In the genomic region with DNA sequence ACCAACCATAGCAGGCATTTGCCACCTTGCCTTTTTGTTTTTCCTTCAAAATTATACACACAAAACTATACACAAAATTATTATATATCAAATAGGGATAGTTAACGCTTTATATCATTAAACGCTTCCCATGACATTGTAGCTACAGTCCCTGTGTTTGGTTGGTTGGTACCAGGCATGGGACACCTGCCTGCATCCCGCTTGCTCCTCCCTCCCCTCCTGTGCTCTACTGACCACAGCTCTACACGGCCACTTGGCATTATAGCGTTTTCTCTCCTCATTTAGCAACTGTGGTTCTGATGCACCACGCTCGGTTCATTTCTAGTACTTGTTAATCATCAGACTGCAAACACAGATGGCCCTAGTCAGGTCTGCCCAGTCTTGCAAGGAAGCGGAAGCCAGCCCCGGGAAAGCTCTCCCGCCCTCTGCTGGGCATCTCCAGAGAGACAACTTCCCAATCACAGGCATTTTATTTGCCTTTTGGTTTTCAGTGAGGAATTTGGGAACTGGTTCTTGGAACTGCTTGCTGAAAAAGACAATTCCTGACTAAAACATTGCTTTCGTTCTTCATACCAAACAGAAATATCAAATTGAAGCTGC, we compare ENCODE assay signal across 8 mouse cellular contexts. TPM values are rescaled to one million over a fixed set of nuclear protein-coding genes. Genes with fewer than 3 reads are reported as not detected.
DNase-seq lines count a peak whose midpoint lies in the region; ATAC-seq and TF ChIP-seq lines count a peak whose summit lies in the region.

No protein-coding gene starts in this region.

- TF ChIP-seq POLR2A in heart, adult 2 months (IDR thresholded peaks at IDR 0.05; ENCODE audit: insufficient read depth, low read depth, low read length) = no peak

- peak; percentile 97 for TF ChIP-seq CTCF in heart, adult 2 months (IDR thresholded peaks at IDR 0.05)
- TF ChIP-seq CTCF in midbrain, postnatal 0 days (IDR thresholded peaks at IDR 0.05) = peak; percentile 90

- H3K9me3 ChIP-seq in embryonic facial prominence, embryonic 12.5 days = no peaks in the 10 kb centered on the region
- H3K9me3 ChIP-seq in kidney, embryonic 14.5 days (ENCODE audit: control insufficient read depth, low read length) = no peaks in the 10 kb centered on the region
- no peaks in the 10 kb centered on the region for H3K9me3 ChIP-seq in limb, embryonic 12.5 days
- no peaks in the 10 kb centered on the region for H3K9me3 ChIP-seq in midbrain, postnatal 0 days (ENCODE audit: low read length)

- H3K9ac ChIP-seq in embryonic facial prominence, embryonic 12.5 days = no peak overlapping the region
- H3K9ac ChIP-seq in heart, adult 2 months (ENCODE audit: low read depth, low read length) = no peak overlapping the region
- H3K9ac ChIP-seq in kidney, embryonic 14.5 days (ENCODE audit: low read depth, low read length) = no peak overlapping the region
- no peak overlapping the region for H3K9ac ChIP-seq in limb, embryonic 12.5 days (replicated peaks)
- H3K9ac ChIP-seq in midbrain, postnatal 0 days (replicated peaks; ENCODE audit: low read length, poor library complexity, severe bottlenecking) = no peak overlapping the region

- H3K79me2 ChIP-seq in heart, adult 2 months (replicated peaks; ENCODE audit: control insufficient read depth, insufficient read depth, low read length) = no peaks in the 10 kb centered on the region

- WGBS in embryonic facial prominence, embryonic 12.5 days = 43% methylated on average over 11 of the region's 11 CpGs
- WGBS in heart, adult 2 months = 34% methylated on average over 11 of the region's 11 CpGs
- 42% methylated on average over 11 of the region's 11 CpGs for WGBS in kidney, embryonic 14.5 days
- 43% methylated on average over 11 of the region's 11 CpGs for WGBS in limb, embryonic 12.5 days
- WGBS in midbrain, postnatal 0 days = 45% methylated on average over 11 of the region's 11 CpGs

- no peaks in the 10 kb centered on the region for H3K36me3 ChIP-seq in embryonic facial prominence, embryonic 12.5 days
- H3K36me3 ChIP-seq in heart, adult 2 months (ENCODE audit: control insufficient read depth, insufficient read depth, low read length) = no peaks in the 10 kb centered on the region
- no peaks in the 10 kb centered on the region for H3K36me3 ChIP-seq in kidney, embryonic 14.5 days (ENCODE audit: control insufficient read depth, insufficient read depth, low read length)
- no peaks in the 10 kb centered on the region for H3K36me3 ChIP-seq in limb, embryonic 12.5 days
- no peaks in the 10 kb centered on the region for H3K36me3 ChIP-seq in midbrain, postnatal 0 days (ENCODE audit: insufficient read depth, low read length)

- intact Hi-C loops in heart, adult 2 months (cut with DNase I) = loop anchor here (2.0 to 5.0 kb wide), 4 partner anchors 47 to 335 kb away; no protein-coding TSS in a partner anchor

- H3K4me3 ChIP-seq in embryonic facial prominence, embryonic 12.5 days = no peak overlapping the region
- no peak overlapping the region for H3K4me3 ChIP-seq in heart, adult 2 months
- no peak overlapping the region for H3K4me3 ChIP-seq in kidney, embryonic 14.5 days (ENCODE audit: low read length)
- no peak overlapping the region for H3K4me3 ChIP-seq in limb, embryonic 12.5 days (replicated peaks)
- no peak overlapping the region for H3K4me3 ChIP-seq in midbrain, postnatal 0 days (ENCODE audit: low read depth, low read length)

- no peaks in the 10 kb centered on the region for H3K4me1 ChIP-seq in embryonic facial prominence, embryonic 12.5 days
- peaks cover 1% of the 10 kb centered on the region for H3K4me1 ChIP-seq in heart, adult 2 months (ENCODE audit: control insufficient read depth, insufficient read depth, low read length)
- no peaks in the 10 kb centered on the region for H3K4me1 ChIP-seq in kidney, embryonic 14.5 days (ENCODE audit: control insufficient read depth, insufficient read depth, low read length)
- no peaks in the 10 kb centered on the region for H3K4me1 ChIP-seq in limb, embryonic 12.5 days (replicated peaks)
- H3K4me1 ChIP-seq in midbrain, postnatal 0 days (ENCODE audit: insufficient read depth, low read length) = no peaks in the 10 kb centered on the region

- peak; percentile 32 for DNase-seq in 3134 (ENCODE audit: extremely low read depth, insufficient read length, low spot score)
- DNase-seq in adrenal gland, postnatal 25 days = peak; percentile 82
- DNase-seq in heart, adult 2 months = peak; percentile 76 to 84
- DNase-seq in midbrain, postnatal 0 days (ENCODE audit: low spot score) = peak; percentile 86
- DNase-seq in spleen, postnatal 4 days (ENCODE audit: low spot score in 2 of 2) = peak; percentile 46 to 79

- H3K27ac ChIP-seq in embryonic facial prominence, embryonic 12.5 days = no peak overlapping the region
- no peak overlapping the region for H3K27ac ChIP-seq in heart, adult 2 months
- no peak overlapping the region for H3K27ac ChIP-seq in kidney, embryonic 14.5 days (ENCODE audit: low read depth, low read length)
- no peak overlapping the region for H3K27ac ChIP-seq in limb, embryonic 12.5 days
- H3K27ac ChIP-seq in midbrain, postnatal 0 days (ENCODE audit: low read depth, low read length) = no peak overlapping the region

- H3K27me3 ChIP-seq in embryonic facial prominence, embryonic 12.5 days = no peaks in the 10 kb centered on the region
- no peaks in the 10 kb centered on the region for H3K27me3 ChIP-seq in heart, adult 2 months (ENCODE audit: control insufficient read depth, insufficient read depth, low read length)
- no peaks in the 10 kb centered on the region for H3K27me3 ChIP-seq in kidney, embryonic 14.5 days (ENCODE audit: control insufficient read depth, insufficient read depth, low read length)
- no peaks in the 10 kb centered on the region for H3K27me3 ChIP-seq in limb, embryonic 12.5 days
- H3K27me3 ChIP-seq in midbrain, postnatal 0 days (ENCODE audit: insufficient read depth, low read length) = no peaks in the 10 kb centered on the region

- peak overlapping the region; percentile 20; the same call in 1 of the 2 replicates for H3K4me2 ChIP-seq in embryonic facial prominence, embryonic 12.5 days (replicated peaks)
- H3K4me2 ChIP-seq in kidney, embryonic 14.5 days (replicated peaks; ENCODE audit: low read depth, low read length) = no peak overlapping the region; the same call in 1 of the 2 replicates
- peak overlapping the region; percentile 13; the same call in 1 of the 2 replicates for H3K4me2 ChIP-seq in limb, embryonic 12.5 days
- no peak overlapping the region; the same call in 1 of the 2 replicates for H3K4me2 ChIP-seq in midbrain, postnatal 0 days (ENCODE audit: low read depth, low read length, poor library complexity, severe bottlenecking)

- peak; percentile 47; the same call in 1 of the 2 replicates for TF ChIP-seq EP300 in heart, adult 2 months (IDR thresholded peaks at IDR 0.05; ENCODE audit: insufficient read depth, low read depth, low read length)

- ATAC-seq in embryonic facial prominence, embryonic 12.5 days (ENCODE audit: insufficient number of reproducible peaks, insufficient read depth, low FRiP score, low TSS enrichment) = no peak
- ATAC-seq in kidney, embryonic 14.5 days (ENCODE audit: low FRiP score, low TSS enrichment) = 0 out of 2 replicates have a peak, but pooled peaks have one; percentile 52
- no peak for ATAC-seq in limb, embryonic 12.5 days (ENCODE audit: insufficient number of reproducible peaks, insufficient read depth, low FRiP score, low TSS enrichment, low read depth)
- ATAC-seq in midbrain, postnatal 0 days (ENCODE audit: low FRiP score) = no peak

RNA-seq across cellular contexts. Expression of a gene that starts 15.5 kb away (rescaled TPM):
- total RNA-seq in adrenal gland, postnatal 25 days (2021) = 21.6 and 21.9 TPM in 2 replicates
- polyA plus RNA-seq in embryonic facial prominence, embryonic 12.5 days (2016; fragmentation: Nextera tagmentation; extraction: Ambion mirVana) = 29.6 and 31.8 TPM in 2 replicates
- total RNA-seq in heart, adult 2 months (2021) = 1 to 10 TPM; 4.8 to 5.5 TPM
- 3.3 and 3.8 TPM in 2 replicates for polyA plus RNA-seq in heart, adult 2 months (2012; rRNA removed)
- polyA plus RNA-seq in kidney, embryonic 14.5 days (2014; fragmentation: Nextera tagmentation; extraction: Ambion mirVana) = 29.2 and 34.1 TPM in 2 replicates
- polyA plus RNA-seq in limb, embryonic 12.5 days (2016; fragmentation: Nextera tagmentation; extraction: Ambion mirVana) = 26.2 and 27.6 TPM in 2 replicates
- 10.6 and 18.1 TPM in 2 replicates for total RNA-seq in midbrain, postnatal 0 days (2014; rRNA removed)
- 19.9 and 23.6 TPM in 2 replicates for polyA plus RNA-seq in midbrain, postnatal 0 days (2015; fragmentation: Nextera tagmentation; extraction: Ambion mirVana)

RNA-seq across cellular contexts. Expression of a gene that starts 15.8 kb away (rescaled TPM):
- 15.7 and 18.9 TPM in 2 replicates for total RNA-seq in adrenal gland, postnatal 25 days (2021)
- 17.9 and 20.0 TPM in 2 replicates for polyA plus RNA-seq in embryonic facial prominence, embryonic 12.5 days (2016; fragmentation: Nextera tagmentation; extraction: Ambion mirVana)
- total RNA-seq in heart, adult 2 months (2021) = 1 to 10 TPM; 4.3 to 4.6 TPM
- polyA plus RNA-seq in heart, adult 2 months (2012; rRNA removed) = 3.2 and 3.5 TPM in 2 replicates
- polyA plus RNA-seq in kidney, embryonic 14.5 days (2014; fragmentation: Nextera tagmentation; extraction: Ambion mirVana) = 15.4 and 22.2 TPM in 2 replicates
- 18.1 and 18.7 TPM in 2 replicates for polyA plus RNA-seq in limb, embryonic 12.5 days (2016; fragmentation: Nextera tagmentation; extraction: Ambion mirVana)
- 7.7 TPM in 2 replicates for total RNA-seq in midbrain, postnatal 0 days (2014; rRNA removed)
- 5.3 and 6.0 TPM in 2 replicates for polyA plus RNA-seq in midbrain, postnatal 0 days (2015; fragmentation: Nextera tagmentation; extraction: Ambion mirVana)

Comparison
In these comparisons a context has a peak if more than half of its experiments do, and no peak if none do; other contexts are left out.
1. DNase-seq: peak in every context shown above with its lines; median percentile 86 in midbrain, postnatal 0 days; 82 in adrenal gland, postnatal 25 days; 80 in heart, adult 2 months; 62 in spleen, postnatal 4 days; 32 in 3134.
2. H3K4me2 ChIP-seq: peak in embryonic facial prominence, embryonic 12.5 days (single experiment) and limb, embryonic 12.5 days (single experiment); none in kidney, embryonic 14.5 days (single experiment) and midbrain, postnatal 0 days (single experiment).